Mouse (Mus musculus): Measurements from ENCODE around the gene Lypd8.

Gene Lypd8

GRCm38 (mm10) chr11:58399985-58400645, 21.3 kb downstream of the Lypd8 start:
- no peak for DNase-seq (ENCODE audit: low spot score)

GRCm38 (mm10) chr11:58400655-58401054, 21.8 kb downstream of the Lypd8 start:
- no peak for DNase-seq (ENCODE audit: low spot score)

DNA sequence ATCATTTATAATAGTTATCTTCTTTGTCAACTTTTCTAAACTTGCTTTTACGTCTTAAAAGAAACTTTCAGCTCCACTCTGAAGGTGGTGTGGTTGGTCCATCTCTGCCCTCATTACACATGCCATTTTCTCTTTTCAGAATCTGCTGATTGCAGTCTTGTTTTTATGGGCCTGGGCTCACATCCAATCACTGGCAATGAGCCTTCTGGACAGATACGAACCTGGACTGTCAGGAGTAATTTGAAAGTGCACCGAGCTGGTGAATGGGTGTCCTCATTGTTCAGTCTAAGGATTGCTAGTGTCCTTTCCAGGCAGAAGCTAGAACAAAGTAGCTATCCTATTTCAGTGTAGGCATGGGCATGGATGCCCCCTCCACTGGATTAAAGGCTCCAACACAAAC, 29.2 kb downstream of the Lypd8 start:
- DNase-seq (ENCODE audit: low spot score), result no peak

GRCm38 (mm10) chr11:58418336-58418735, 39.5 kb downstream of the Lypd8 start:
- DNase-seq (ENCODE audit: low spot score), result peak; percentile 12

- DNase-seq (ENCODE audit: low spot score), result no peak
These were observed 42.0 kb downstream of the Lypd8 start, which contains the start of gene 1810065E05Rik for GRCm38 (mm10) chr11:58420815-58421214. Gene 1810065E05Rik (plus strand): TSS chr11:58421111.

DNA sequence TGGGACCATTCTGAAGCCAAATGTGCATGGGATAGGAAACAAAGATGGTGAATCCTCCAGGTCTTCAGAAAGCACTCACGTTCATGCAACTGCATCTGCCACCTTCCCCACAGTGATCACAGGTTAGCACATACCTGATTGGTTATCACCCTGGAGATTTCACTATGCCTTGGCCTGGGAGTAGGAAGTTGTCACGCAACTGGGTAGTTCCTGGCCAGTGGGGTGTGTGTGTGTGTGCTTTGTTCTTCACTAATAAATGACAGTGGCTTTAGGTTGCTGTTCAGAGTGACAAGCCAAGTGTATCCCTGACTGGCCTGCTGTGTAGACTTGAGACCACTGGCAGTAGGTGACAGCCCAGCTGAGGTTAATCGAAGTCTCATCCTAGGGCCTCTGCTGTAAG, 53.4 kb downstream of the Lypd8 start, which contains the start of gene Gm12253:
Gm12253 (plus strand) TSS at position 301 of the 400 bp plus-strand sequence.
- no peak for DNase-seq (ENCODE audit: low spot score)

DNA sequence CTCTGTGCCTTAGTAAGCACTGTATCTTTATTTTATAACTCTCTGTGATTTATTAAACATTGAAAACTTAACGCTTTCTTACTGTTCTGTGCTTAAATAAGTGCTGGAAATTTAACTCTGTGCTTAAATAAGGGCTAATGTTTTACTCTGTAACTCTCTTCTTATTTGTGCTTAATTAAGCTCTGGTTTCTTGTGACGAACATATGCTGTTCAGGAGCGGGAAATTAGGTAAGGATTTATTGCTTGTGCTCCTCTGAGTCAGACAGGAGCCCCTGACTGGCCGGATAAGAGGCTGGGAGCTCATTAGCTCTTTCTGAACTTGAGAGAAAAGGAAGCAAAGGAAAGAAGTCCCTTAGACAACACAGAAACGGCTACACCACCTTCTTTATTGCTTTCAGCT, 59.0 kb downstream of the Lypd8 start:
- no peak for DNase-seq (ENCODE audit: low spot score)
